Comparison of ENCODE assay signal across 7 mouse cellular contexts in genomic region chr4:149136116-149136850, GRCm38 (mm10). TPM values are rescaled to one million over a fixed set of nuclear protein-coding genes. Genes with fewer than 3 reads are reported as not detected.
A peak's percentile ranks its signal among the peaks of the same experiment; 100 is the strongest.
DNase-seq lines count a peak whose midpoint lies in the region; ATAC-seq and TF ChIP-seq lines count a peak whose summit lies in the region.

No protein-coding gene starts in this region.

- TF ChIP-seq CTCF in testis, adult 2 months (IDR thresholded peaks at IDR 0.05; ENCODE audit: control insufficient read depth, insufficient read depth, insufficient replicate concordance, low read depth, low read length) = no peak
- TF ChIP-seq CTCF in stomach, postnatal 0 days (IDR thresholded peaks at IDR 0.05; ENCODE audit: low read depth) = no peak

- no peak for TF ChIP-seq POLR2A in testis, adult 2 months (IDR thresholded peaks at IDR 0.05; ENCODE audit: control insufficient read depth, low read depth, low read length)

- peak overlapping the region; percentile 81 for H3K4me2 ChIP-seq in embryonic facial prominence, embryonic 15.5 days (replicated peaks)
- peak overlapping the region; percentile 68 for H3K4me2 ChIP-seq in limb, embryonic 12.5 days
- peak overlapping the region; percentile 74 for H3K4me2 ChIP-seq in stomach, postnatal 0 days (replicated peaks; ENCODE audit: low read depth)

- ATAC-seq in embryonic facial prominence, embryonic 15.5 days (ENCODE audit: insufficient number of reproducible peaks, low FRiP score, low TSS enrichment, low read depth) = no peak
- no peak for ATAC-seq in limb, embryonic 12.5 days (ENCODE audit: insufficient number of reproducible peaks, insufficient read depth, low FRiP score, low TSS enrichment, low read depth)
- no peak for ATAC-seq in stomach, postnatal 0 days (ENCODE audit: low FRiP score, low TSS enrichment)

- no peaks in the 10 kb centered on the region for H3K36me3 ChIP-seq in testis, adult 2 months (ENCODE audit: control insufficient read depth, insufficient read depth, low read length)
- 0 out of 2 replicates have a peak, but pooled peaks cover under 1% of the 10 kb centered on the region for H3K36me3 ChIP-seq in embryonic facial prominence, embryonic 15.5 days
- peaks cover 8% of the 10 kb centered on the region for H3K36me3 ChIP-seq in limb, embryonic 12.5 days
- no peaks in the 10 kb centered on the region; the same call in 1 of the 2 replicates for H3K36me3 ChIP-seq in stomach, postnatal 0 days (ENCODE audit: control insufficient read depth, insufficient read depth, low read length)

- DNase-seq in testis, postnatal 14 days (ENCODE audit: low spot score) = no peak
- DNase-seq in stomach, postnatal 0 days (ENCODE audit: low spot score) = no peak
- no peak for DNase-seq in urinary bladder, postnatal 25 days (ENCODE audit: low spot score)
- no peak for DNase-seq in B cell, adult 2 months

- H3K9me3 ChIP-seq in embryonic facial prominence, embryonic 15.5 days (replicated peaks) = no peaks in the 10 kb centered on the region
- no peaks in the 10 kb centered on the region for H3K9me3 ChIP-seq in limb, embryonic 12.5 days
- H3K9me3 ChIP-seq in stomach, postnatal 0 days (ENCODE audit: control insufficient read depth, low read length) = no peaks in the 10 kb centered on the region

- no peak overlapping the region for H3K27ac ChIP-seq in testis, adult 2 months (ENCODE audit: control insufficient read depth, insufficient read depth, low read depth, low read length)
- H3K27ac ChIP-seq in embryonic facial prominence, embryonic 15.5 days (replicated peaks) = peak overlapping the region; percentile 89; the same call in 1 of the 2 replicates
- peak overlapping the region; percentile 88 for H3K27ac ChIP-seq in limb, embryonic 12.5 days
- no peak overlapping the region for H3K27ac ChIP-seq in stomach, postnatal 0 days (replicated peaks)

- H3K9ac ChIP-seq in embryonic facial prominence, embryonic 15.5 days = peak overlapping the region; percentile 62
- peak overlapping the region; percentile 70 for H3K9ac ChIP-seq in limb, embryonic 12.5 days (replicated peaks)
- peak overlapping the region; percentile 61; the same call in 1 of the 2 replicates for H3K9ac ChIP-seq in stomach, postnatal 0 days (ENCODE audit: low read length)

- TF ChIP-seq EP300 in stomach, postnatal 0 days (optimal IDR thresholded peaks at IDR 0.05) = no peak

- H3K27me3 ChIP-seq in testis, adult 2 months (ENCODE audit: control insufficient read depth, insufficient read depth, low read length) = no peaks in the 10 kb centered on the region
- no peaks in the 10 kb centered on the region for H3K27me3 ChIP-seq in embryonic facial prominence, embryonic 15.5 days
- H3K27me3 ChIP-seq in limb, embryonic 12.5 days = no peaks in the 10 kb centered on the region
- no peaks in the 10 kb centered on the region for H3K27me3 ChIP-seq in stomach, postnatal 0 days (ENCODE audit: control insufficient read depth, insufficient read depth, low read length)

- peaks cover 7% of the 10 kb centered on the region for H3K4me1 ChIP-seq in testis, adult 2 months (ENCODE audit: control insufficient read depth, insufficient read depth, low read length)
- peaks cover 11% of the 10 kb centered on the region for H3K4me1 ChIP-seq in embryonic facial prominence, embryonic 15.5 days
- peaks cover 7% of the 10 kb centered on the region for H3K4me1 ChIP-seq in limb, embryonic 12.5 days (replicated peaks)
- no peaks in the 10 kb centered on the region for H3K4me1 ChIP-seq in stomach, postnatal 0 days (replicated peaks; ENCODE audit: control insufficient read depth, insufficient read depth)

- H3K4me3 ChIP-seq in testis, adult 2 months (ENCODE audit: control insufficient read depth, low read depth, low read length) = peak overlapping the region; percentile 99
- H3K4me3 ChIP-seq in embryonic facial prominence, embryonic 15.5 days (replicated peaks) = peak overlapping the region; percentile 72
- peak overlapping the region; percentile 59 for H3K4me3 ChIP-seq in limb, embryonic 12.5 days (replicated peaks)
- peak overlapping the region; percentile 59 for H3K4me3 ChIP-seq in stomach, postnatal 0 days (ENCODE audit: low read depth, low read length)

- WGBS in embryonic facial prominence, embryonic 15.5 days = 39% methylated on average over 18 of the region's 18 CpGs
- WGBS in limb, embryonic 12.5 days = 71% methylated on average over 18 of the region's 18 CpGs
- 55% methylated on average over 18 of the region's 18 CpGs for WGBS in stomach, postnatal 0 days

RNA-seq across cellular contexts. Expression of gene Cenps, which starts 1.1 kb away (rescaled TPM):
- polyA plus RNA-seq in testis, adult 2 months (2012; rRNA removed) = 10.3 and 12.2 TPM in 2 replicates
- 26.5 and 28.5 TPM in 2 replicates for polyA plus RNA-seq in embryonic facial prominence, embryonic 15.5 days (2015; fragmentation: Nextera tagmentation; extraction: Ambion mirVana)
- 46.9 and 47.9 TPM in 2 replicates for polyA plus RNA-seq in limb, embryonic 12.5 days (2016; fragmentation: Nextera tagmentation; extraction: Ambion mirVana)
- polyA plus RNA-seq in stomach, postnatal 0 days (2015; fragmentation: Nextera tagmentation; extraction: Ambion mirVana) = 10.6 and 11.5 TPM in 2 replicates

RNA-seq across cellular contexts. Expression of gene Cort, which starts 9.7 kb away (rescaled TPM):
- polyA plus RNA-seq in testis, adult 2 months (2012; rRNA removed) = not detected in 2 replicates
- 0.35 TPM in 1 of 2 replicates, not detected in the other for polyA plus RNA-seq in embryonic facial prominence, embryonic 15.5 days (2015; fragmentation: Nextera tagmentation; extraction: Ambion mirVana)
- 0.33 and 0.87 TPM in 2 replicates for polyA plus RNA-seq in limb, embryonic 12.5 days (2016; fragmentation: Nextera tagmentation; extraction: Ambion mirVana)
- polyA plus RNA-seq in stomach, postnatal 0 days (2015; fragmentation: Nextera tagmentation; extraction: Ambion mirVana) = not detected in 2 replicates

RNA-seq across cellular contexts. Expression of gene Pgd, which starts 30.3 kb away (rescaled TPM):
- polyA plus RNA-seq in testis, adult 2 months (2012; rRNA removed) = 21.7 and 22.3 TPM in 2 replicates
- polyA plus RNA-seq in embryonic facial prominence, embryonic 15.5 days (2015; fragmentation: Nextera tagmentation; extraction: Ambion mirVana) = 104 and 106 TPM in 2 replicates
- 121 and 122 TPM in 2 replicates for polyA plus RNA-seq in limb, embryonic 12.5 days (2016; fragmentation: Nextera tagmentation; extraction: Ambion mirVana)
- 266 and 290 TPM in 2 replicates for polyA plus RNA-seq in stomach, postnatal 0 days (2015; fragmentation: Nextera tagmentation; extraction: Ambion mirVana)

RNA-seq across cellular contexts. Expression of gene Dffa, which starts 32.3 kb away (rescaled TPM):
- 7.4 and 8.2 TPM in 2 replicates for polyA plus RNA-seq in testis, adult 2 months (2012; rRNA removed)
- 31.9 and 35.0 TPM in 2 replicates for polyA plus RNA-seq in embryonic facial prominence, embryonic 15.5 days (2015; fragmentation: Nextera tagmentation; extraction: Ambion mirVana)
- polyA plus RNA-seq in limb, embryonic 12.5 days (2016; fragmentation: Nextera tagmentation; extraction: Ambion mirVana) = 29.8 and 30.6 TPM in 2 replicates
- 20.1 and 21.7 TPM in 2 replicates for polyA plus RNA-seq in stomach, postnatal 0 days (2015; fragmentation: Nextera tagmentation; extraction: Ambion mirVana)

RNA-seq across cellular contexts. Expression of gene Pex14, which starts 36.6 kb away (rescaled TPM):
- 20.5 and 22.9 TPM in 2 replicates for polyA plus RNA-seq in testis, adult 2 months (2012; rRNA removed)
- polyA plus RNA-seq in embryonic facial prominence, embryonic 15.5 days (2015; fragmentation: Nextera tagmentation; extraction: Ambion mirVana) = 47.9 and 49.4 TPM in 2 replicates
- 55.2 and 55.9 TPM in 2 replicates for polyA plus RNA-seq in limb, embryonic 12.5 days (2016; fragmentation: Nextera tagmentation; extraction: Ambion mirVana)
- 39.7 and 42.9 TPM in 2 replicates for polyA plus RNA-seq in stomach, postnatal 0 days (2015; fragmentation: Nextera tagmentation; extraction: Ambion mirVana)

Comparison
In these comparisons a context has a peak if more than half of its experiments do, and no peak if none do; other contexts are left out.
1. H3K27ac ChIP-seq: peak in embryonic facial prominence, embryonic 15.5 days (single experiment) and limb, embryonic 12.5 days (single experiment); none in testis, adult 2 months (single experiment) and stomach, postnatal 0 days (single experiment).
2. Peak in every context shown above with its lines, with median percentiles within 50 percentile points of each other: H3K4me3 ChIP-seq, H3K4me2 ChIP-seq and H3K9ac ChIP-seq.